Mouse (Mus musculus): Measurements from ENCODE around the gene Arl5a.

- TF ChIP-seq GATA1 (IDR thresholded peaks at IDR 0.05; ENCODE audit: borderline replicate concordance, low read length) (no peak), CTCF (IDR thresholded peaks at IDR 0.05; ENCODE audit: low read depth, low read length) (no peak)
Measured at GRCm38 (mm10) chr2:52446648-52447047, 21.9 kb upstream of the Arl5a start.
